Mouse (Mus musculus) bone marrow, adult 2 months (tissue): ENCODE data around the gene Cln6.

ENCODE experiments used
- CTCF ChIP-seq: fragments of 200-500 bp; IDR thresholded peaks from 2 replicates; pipeline ENCODE4 v1.5.1; 2011; ENCODE audit warnings: low read length, control low read depth; ENCODE audit not compliant: control insufficient read depth, insufficient read depth
- POLR2A ChIP-seq: fragments of 200-500 bp; IDR thresholded peaks from 2 replicates; pipeline ENCODE4 v1.6.1; 2011; ENCODE audit warnings: low read depth, mild to moderate bottlenecking, control low read depth, low read length, borderline replicate concordance; ENCODE audit not compliant: control insufficient read depth

DNA sequence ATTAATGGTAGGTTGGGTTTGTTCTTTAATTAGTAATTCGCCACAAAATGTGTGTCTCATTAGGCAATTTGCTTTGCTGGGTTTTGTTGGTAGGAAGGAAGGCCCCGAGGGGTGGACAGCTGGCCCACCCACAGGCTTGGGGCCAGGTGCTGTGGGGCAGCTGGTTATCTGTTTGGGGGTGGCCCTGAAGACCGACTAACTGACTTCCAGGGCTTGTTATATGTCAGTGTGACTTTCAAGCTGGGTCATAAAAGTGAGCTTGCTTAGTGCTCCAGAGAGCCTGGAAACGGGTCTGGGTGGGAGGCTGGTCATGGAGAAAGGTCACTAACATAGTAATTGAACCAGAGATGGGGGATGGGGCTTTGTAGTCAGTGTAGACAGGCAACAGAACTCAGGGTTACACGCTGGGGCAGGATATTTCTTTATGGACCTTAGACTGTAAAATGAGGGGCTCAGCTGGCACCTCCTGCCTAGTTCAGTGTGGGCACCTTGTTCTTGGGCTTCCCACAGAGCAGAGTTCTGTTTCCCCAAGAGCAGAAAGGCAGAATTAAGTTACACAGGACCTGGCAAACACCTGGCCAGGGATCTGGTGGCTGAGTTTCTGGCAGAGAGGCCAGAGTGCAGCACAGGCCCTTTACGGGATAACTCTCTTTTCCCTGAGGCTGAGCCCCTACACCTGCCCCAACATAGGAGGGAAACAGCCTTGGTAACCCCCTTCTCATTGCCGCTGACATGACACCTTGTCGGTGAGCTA is 19.9 kb downstream of the Cln6 start:
- no peak for TF ChIP-seq POLR2A
- no peak for TF ChIP-seq CTCF
